Mouse (Mus musculus): ENCODE data around the gene Adarb1. TPM values are rescaled to one million over a fixed set of nuclear protein-coding genes. Genes with fewer than 3 reads are reported as not detected.

Adarb1 gene
- polyA plus RNA-seq, 1 experiment from 2014 or later, result 34.1 TPM

DNA sequence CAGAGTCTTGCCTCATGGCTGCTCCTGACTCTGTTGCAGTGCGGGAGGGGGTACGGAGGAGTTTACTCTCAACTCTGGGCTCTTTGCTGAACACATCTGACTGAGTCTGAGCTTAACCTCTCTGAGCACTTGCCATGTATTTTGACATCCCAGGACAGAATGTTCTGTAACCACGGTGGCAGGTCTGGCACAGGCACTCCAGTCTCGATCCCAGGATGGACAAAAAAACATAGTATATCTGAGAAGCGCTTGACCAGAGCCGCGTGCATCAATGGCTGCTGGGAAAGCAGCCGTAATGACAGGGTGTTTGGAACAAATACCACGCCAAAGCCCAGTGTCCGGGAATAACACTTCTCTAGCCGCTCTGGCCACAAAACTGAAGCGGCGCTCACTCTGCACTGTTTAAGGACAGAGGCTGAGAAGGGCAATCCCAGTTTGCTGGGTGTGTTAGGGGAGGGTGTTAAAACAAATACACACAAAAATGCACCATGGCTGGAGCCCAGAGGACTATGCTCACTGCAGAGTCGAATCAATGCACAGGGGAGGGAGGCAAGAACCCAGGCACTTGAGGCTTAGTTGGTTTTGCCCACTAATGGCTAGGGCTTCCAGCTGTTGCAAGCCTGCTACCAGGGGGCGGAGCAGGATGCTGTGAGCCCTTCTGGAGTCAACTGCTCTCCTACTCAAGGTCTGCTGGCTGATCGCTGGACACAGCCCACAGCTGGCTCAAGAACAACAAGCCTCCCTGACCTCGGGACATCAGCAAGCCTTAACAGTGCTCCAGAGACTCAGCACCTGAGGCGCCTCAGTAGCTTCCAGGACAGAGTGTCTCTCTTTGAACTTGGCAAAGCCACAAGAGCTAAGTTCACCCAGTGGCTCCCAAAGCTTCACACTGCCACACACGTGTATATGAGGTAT is 23.0 kb upstream of the Adarb1 start:
- WGBS, result 26% methylated on average over 19 of the region's 19 CpGs
- peak overlapping the region; percentile 64 for H3K27ac ChIP-seq (ENCODE audit: low read length)
- peak; percentile 85 for ATAC-seq (ENCODE audit: low read depth)
- no peaks in the 10 kb centered on the region for H3K36me3 ChIP-seq (ENCODE audit: control insufficient read depth, insufficient read depth, low read length)
- H3K9ac ChIP-seq (ENCODE audit: low read length), result 0 out of 2 replicates have a peak overlapping the region, but pooled peaks have one; percentile 18
- peak overlapping the region; percentile 8 for H3K4me2 ChIP-seq (ENCODE audit: low read depth, low read length)
- peaks cover 16% of the 10 kb centered on the region for H3K4me1 ChIP-seq (replicated peaks; ENCODE audit: control insufficient read depth, insufficient read depth, low read length)
- H3K9me3 ChIP-seq (ENCODE audit: control insufficient read depth, low read length), result peaks cover 6% of the 10 kb centered on the region; the same call in 1 of the 2 replicates
- H3K4me3 ChIP-seq (ENCODE audit: low read length), result no peak overlapping the region
- H3K27me3 ChIP-seq (ENCODE audit: control insufficient read depth, insufficient read depth, low read depth, low read length), result no peaks in the 10 kb centered on the region

DNA sequence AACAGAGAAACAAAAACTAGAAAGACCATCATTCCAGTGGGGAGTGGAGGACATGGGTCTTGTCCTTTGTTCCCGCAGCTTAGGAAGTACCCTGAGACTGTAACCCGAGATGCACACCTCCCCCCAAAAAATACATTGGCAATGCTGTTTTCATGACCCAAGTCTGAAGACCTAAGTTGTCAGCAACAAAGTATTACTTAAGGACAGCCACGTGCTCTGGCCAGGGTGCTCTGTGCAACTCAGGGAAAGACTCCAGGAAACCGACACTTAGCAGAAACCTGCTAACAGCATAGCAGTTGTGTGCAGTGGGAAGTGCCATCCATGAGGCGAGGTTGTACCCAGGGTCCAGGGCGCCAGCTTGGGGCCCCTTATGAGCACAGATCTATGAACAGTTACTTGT is 22.2 kb upstream of the Adarb1 start:
- peak overlapping the region; percentile 8; the same call in 1 of the 2 replicates for H3K4me2 ChIP-seq (ENCODE audit: low read depth, low read length)
- no peaks in the 10 kb centered on the region for H3K36me3 ChIP-seq (ENCODE audit: control insufficient read depth, insufficient read depth, low read length)
- peak; percentile 20; the same call in 1 of the 2 replicates for ATAC-seq (ENCODE audit: low read depth)
- H3K9ac ChIP-seq (ENCODE audit: low read length), result peak overlapping the region; percentile 9; the same call in 1 of the 2 replicates
- 34% methylated on average over 6 of the region's 6 CpGs for WGBS
- H3K4me1 ChIP-seq (replicated peaks; ENCODE audit: control insufficient read depth, insufficient read depth, low read length), result peaks cover 16% of the 10 kb centered on the region
- H3K27ac ChIP-seq (ENCODE audit: low read length), result peak overlapping the region; percentile 64; the same call in 1 of the 2 replicates
- H3K4me3 ChIP-seq (ENCODE audit: low read length), result no peak overlapping the region
- no peaks in the 10 kb centered on the region for H3K27me3 ChIP-seq (ENCODE audit: control insufficient read depth, insufficient read depth, low read depth, low read length)
- peaks cover 6% of the 10 kb centered on the region; the same call in 1 of the 2 replicates for H3K9me3 ChIP-seq (ENCODE audit: control insufficient read depth, low read length)

DNA sequence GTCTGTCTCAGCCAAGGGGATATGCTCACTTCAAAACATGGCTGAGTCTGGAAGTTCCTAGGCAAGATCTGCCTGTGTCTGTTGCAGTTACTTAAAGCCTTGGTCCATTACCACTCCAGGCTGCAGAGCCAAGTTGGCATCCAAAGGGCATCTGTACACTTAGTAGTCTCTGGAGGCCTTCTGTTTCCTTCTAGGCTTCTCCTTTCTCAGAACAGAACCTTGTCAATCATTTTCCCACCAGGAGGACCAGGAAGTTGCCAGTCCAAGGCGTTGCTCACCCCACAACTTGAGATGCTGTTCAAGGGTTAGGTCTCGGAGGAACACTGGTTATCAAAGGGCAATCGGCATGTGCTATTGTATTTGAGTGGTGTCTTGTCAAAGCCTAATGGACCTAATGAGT is 21.0 kb upstream of the Adarb1 start:
- no peak overlapping the region for H3K4me2 ChIP-seq (ENCODE audit: low read depth, low read length)
- H3K4me1 ChIP-seq (replicated peaks; ENCODE audit: control insufficient read depth, insufficient read depth, low read length), result peaks cover 19% of the 10 kb centered on the region
- no peaks in the 10 kb centered on the region for H3K27me3 ChIP-seq (ENCODE audit: control insufficient read depth, insufficient read depth, low read depth, low read length)
- no peak for ATAC-seq (ENCODE audit: low read depth)
- H3K4me3 ChIP-seq (ENCODE audit: low read length), result no peak overlapping the region
- no peaks in the 10 kb centered on the region for H3K9me3 ChIP-seq (ENCODE audit: control insufficient read depth, low read length)
- no peak overlapping the region for H3K27ac ChIP-seq (ENCODE audit: low read length)
- no peaks in the 10 kb centered on the region for H3K36me3 ChIP-seq (ENCODE audit: control insufficient read depth, insufficient read depth, low read length)
- H3K9ac ChIP-seq (ENCODE audit: low read length), result no peak overlapping the region
- 78% methylated on average over 3 of the region's 3 CpGs for WGBS

DNA sequence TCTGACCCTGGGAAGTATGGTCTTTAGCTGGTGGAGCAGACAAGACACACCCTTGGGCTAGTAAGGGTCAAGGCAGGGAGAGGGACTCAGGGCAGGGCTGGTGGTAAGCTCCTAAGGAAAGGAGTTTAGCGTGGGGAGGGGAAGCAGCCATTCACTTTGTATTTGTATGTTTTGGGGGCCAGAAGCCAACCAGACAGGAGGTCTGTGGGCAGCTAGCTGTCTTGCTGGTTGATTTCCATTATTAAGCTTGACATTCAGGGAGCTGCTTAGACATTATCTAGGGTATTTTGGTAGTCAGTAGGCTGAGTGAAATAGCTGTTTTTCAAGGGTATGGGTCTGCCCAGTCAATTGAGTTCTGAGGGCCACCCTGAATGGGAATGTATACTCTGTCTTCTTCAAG is 20.0 kb upstream of the Adarb1 start:
- WGBS, result 41% methylated on average over 1 of the region's 1 CpGs

GRCm38 (mm10) chr10:77435343-77435742 is 17.3 kb upstream of the Adarb1 start:
- Histone ChIP-seq H3K4me3 (ENCODE audit: low read length) (no peak overlapping the region), H3K27me3 (ENCODE audit: control insufficient read depth, insufficient read depth, low read depth, low read length) (no peaks in the 10 kb centered on the region), H3K4me2 (ENCODE audit: low read depth, low read length) (no peak overlapping the region), H3K9me3 (ENCODE audit: control insufficient read depth, low read length) (no peaks in the 10 kb centered on the region), H3K4me1 (replicated peaks; ENCODE audit: control insufficient read depth, insufficient read depth, low read length) (peaks cover 5% of the 10 kb centered on the region), H3K27ac (ENCODE audit: low read length) (no peak overlapping the region; the same call in 1 of the 2 replicates), H3K9ac (ENCODE audit: low read length) (no peak overlapping the region), H3K36me3 (ENCODE audit: control insufficient read depth, insufficient read depth, low read length) (no peaks in the 10 kb centered on the region)
- 74% methylated on average over 4 of the region's 4 CpGs for WGBS
- ATAC-seq (ENCODE audit: low read depth), result peak; percentile 9; the same call in 1 of the 2 replicates

More for the DNA sequence above, 20.0 kb upstream of the Adarb1 start:
- H3K9me3 ChIP-seq (ENCODE audit: control insufficient read depth, low read length), result no peaks in the 10 kb centered on the region
- no peaks in the 10 kb centered on the region for H3K36me3 ChIP-seq (ENCODE audit: control insufficient read depth, insufficient read depth, low read length)
- H3K4me1 ChIP-seq (replicated peaks; ENCODE audit: control insufficient read depth, insufficient read depth, low read length), result peaks cover 19% of the 10 kb centered on the region
- no peak overlapping the region for H3K4me2 ChIP-seq (ENCODE audit: low read depth, low read length)
- H3K4me3 ChIP-seq (ENCODE audit: low read length), result no peak overlapping the region
- no peak for ATAC-seq (ENCODE audit: low read depth)
- H3K27ac ChIP-seq (ENCODE audit: low read length), result no peak overlapping the region
- H3K9ac ChIP-seq (ENCODE audit: low read length), result no peak overlapping the region
- H3K27me3 ChIP-seq (ENCODE audit: control insufficient read depth, insufficient read depth, low read depth, low read length), result no peaks in the 10 kb centered on the region

- H3K4me3 ChIP-seq (ENCODE audit: low read length), result no peak overlapping the region
- no peak overlapping the region for H3K9ac ChIP-seq (ENCODE audit: low read length)
- H3K36me3 ChIP-seq (ENCODE audit: control insufficient read depth, insufficient read depth, low read length), result no peaks in the 10 kb centered on the region
- peaks cover 3% of the 10 kb centered on the region for H3K4me1 ChIP-seq (replicated peaks; ENCODE audit: control insufficient read depth, insufficient read depth, low read length)
- H3K4me2 ChIP-seq (ENCODE audit: low read depth, low read length), result peak overlapping the region; percentile 4
- ATAC-seq (ENCODE audit: low read depth), result peak; percentile 63
- H3K27ac ChIP-seq (ENCODE audit: low read length), result peak overlapping the region; percentile 66
- 42% methylated on average over 18 of the region's 18 CpGs for WGBS
- H3K27me3 ChIP-seq (ENCODE audit: control insufficient read depth, insufficient read depth, low read depth, low read length), result no peaks in the 10 kb centered on the region
- no peaks in the 10 kb centered on the region for H3K9me3 ChIP-seq (ENCODE audit: control insufficient read depth, low read length)
Measured at GRCm38 (mm10) chr10:77434457-77435151, 16.5 kb upstream of the Adarb1 start.

GRCm38 (mm10) chr10:77434076-77434456 is 16.0 kb upstream of the Adarb1 start:
- ATAC-seq (ENCODE audit: low read depth), result no peak
- H3K9ac ChIP-seq (ENCODE audit: low read length), result no peak overlapping the region
- no peaks in the 10 kb centered on the region for H3K36me3 ChIP-seq (ENCODE audit: control insufficient read depth, insufficient read depth, low read length)
- peak overlapping the region; percentile 62 for H3K27ac ChIP-seq (ENCODE audit: low read length)
- H3K4me1 ChIP-seq (replicated peaks; ENCODE audit: control insufficient read depth, insufficient read depth, low read length), result peaks cover 3% of the 10 kb centered on the region
- H3K27me3 ChIP-seq (ENCODE audit: control insufficient read depth, insufficient read depth, low read depth, low read length), result no peaks in the 10 kb centered on the region
- 25% methylated on average over 4 of the region's 4 CpGs for WGBS
- H3K9me3 ChIP-seq (ENCODE audit: control insufficient read depth, low read length), result no peaks in the 10 kb centered on the region
- H3K4me2 ChIP-seq (ENCODE audit: low read depth, low read length), result peak overlapping the region; percentile 4; the same call in 1 of the 2 replicates
- no peak overlapping the region for H3K4me3 ChIP-seq (ENCODE audit: low read length)

GRCm38 (mm10) chr10:77430771-77431170 is 12.7 kb upstream of the Adarb1 start:
- peaks cover 3% of the 10 kb centered on the region for H3K4me1 ChIP-seq (replicated peaks; ENCODE audit: control insufficient read depth, insufficient read depth, low read length)
- H3K9ac ChIP-seq (ENCODE audit: low read length), result no peak overlapping the region
- no peak for ATAC-seq (ENCODE audit: low read depth)
- H3K4me2 ChIP-seq (ENCODE audit: low read depth, low read length), result no peak overlapping the region
- no peaks in the 10 kb centered on the region for H3K9me3 ChIP-seq (ENCODE audit: control insufficient read depth, low read length)
- no peaks in the 10 kb centered on the region for H3K36me3 ChIP-seq (ENCODE audit: control insufficient read depth, insufficient read depth, low read length)
- H3K27me3 ChIP-seq (ENCODE audit: control insufficient read depth, insufficient read depth, low read depth, low read length), result no peaks in the 10 kb centered on the region
- H3K4me3 ChIP-seq (ENCODE audit: low read length), result no peak overlapping the region
- no peak overlapping the region for H3K27ac ChIP-seq (ENCODE audit: low read length)

GRCm38 (mm10) chr10:77429921-77430320 is 11.9 kb upstream of the Adarb1 start:
- Histone ChIP-seq H3K4me2 (ENCODE audit: low read depth, low read length) (no peak overlapping the region), H3K9ac (ENCODE audit: low read length) (no peak overlapping the region), H3K4me1 (replicated peaks; ENCODE audit: control insufficient read depth, insufficient read depth, low read length) (peaks cover 2% of the 10 kb centered on the region), H3K4me3 (ENCODE audit: low read length) (no peak overlapping the region), H3K36me3 (ENCODE audit: control insufficient read depth, insufficient read depth, low read length) (no peaks in the 10 kb centered on the region), H3K9me3 (ENCODE audit: control insufficient read depth, low read length) (no peaks in the 10 kb centered on the region), H3K27me3 (ENCODE audit: control insufficient read depth, insufficient read depth, low read depth, low read length) (no peaks in the 10 kb centered on the region), H3K27ac (ENCODE audit: low read length) (no peak overlapping the region)
- no peak for ATAC-seq (ENCODE audit: low read depth)
- 87% methylated on average over 5 of the region's 5 CpGs for WGBS

Measured in lung, embryonic 16.5 days (tissue).